Mouse (Mus musculus) C2C12 (cell line): ENCODE results near the gene Kbtbd12. TPM values are rescaled to one million over a fixed set of nuclear protein-coding genes. Genes with fewer than 3 reads are reported as not detected.

Source experiments
- H3K27me3 ChIP-seq: one replicate; pipeline ENCODE4 v1.6.1; 2011; ENCODE audit not compliant: control insufficient read depth, insufficient read depth, insufficient read length
- H3K36me3 ChIP-seq: one replicate; pipeline ENCODE4 v1.6.1; 2011; ENCODE audit not compliant: control insufficient read depth, insufficient read depth
- H3K4me3 ChIP-seq: one replicate; pipeline ENCODE4 v1.5.1; 2011; ENCODE audit warnings: mild to moderate bottlenecking, control low read depth; ENCODE audit not compliant: poor library complexity, insufficient read depth, severe bottlenecking
- H3K79me2 ChIP-seq: one replicate; pipeline ENCODE4 v1.6.1; 2011; ENCODE audit not compliant: control insufficient read depth, insufficient read depth
- H3K79me3 ChIP-seq: one replicate; pipeline ENCODE4 v1.6.1; 2011; ENCODE audit warnings: low read depth, control low read depth
- H3ac ChIP-seq: one replicate; pipeline ENCODE3; 2011; ENCODE audit warnings: low read depth; ENCODE audit not compliant: control insufficient read depth, insufficient read length
- CEBPB ChIP-seq: IDR thresholded peaks from one replicate; pipeline ENCODE4 v1.6.1; 2011; ENCODE audit warnings: low read depth, mild to moderate bottlenecking, control low read depth, moderate library complexity
- CTCF ChIP-seq: IDR thresholded peaks from one replicate; pipeline ENCODE4 v1.5.1; 2011; ENCODE audit not compliant: control insufficient read depth, insufficient read depth, insufficient read length
- FOSL1 ChIP-seq: IDR thresholded peaks from one replicate; pipeline ENCODE4 v1.8.0; 2011; ENCODE audit warnings: mild to moderate bottlenecking, low read length; ENCODE audit not compliant: poor library complexity, insufficient read depth, severe bottlenecking
- MAX ChIP-seq: IDR thresholded peaks from one replicate; pipeline ENCODE4 v1.6.1; 2011; ENCODE audit warnings: mild to moderate bottlenecking, control low read depth
- MYOD1 ChIP-seq: IDR thresholded peaks from one replicate; pipeline ENCODE4 v1.6.1; 2011; ENCODE audit warnings: low read depth; ENCODE audit not compliant: control insufficient read depth, insufficient read length
- MYOG ChIP-seq: IDR thresholded peaks from one replicate; pipeline ENCODE4 v1.6.1; 2011; ENCODE audit not compliant: control insufficient read depth, insufficient read length; ENCODE audit errors: extremely low read depth
- USF1 ChIP-seq: IDR thresholded peaks from one replicate; pipeline ENCODE4 v1.6.1; 2011; ENCODE audit warnings: low read depth, mild to moderate bottlenecking, control low read depth, moderate library complexity
- polyA plus RNA-seq: library from polyadenylated mRNA; unstranded; fragments of >200 nt; fragmentation: generic; extraction: Trizol; gene quantifications from one replicate; pipeline ENCODE4 v1.2.1, GENCODE M21; 2012; ENCODE audit warnings: missing spikeins

Kbtbd12 gene
- polyA plus RNA-seq, 1 experiment, result 1.6 TPM

DNA sequence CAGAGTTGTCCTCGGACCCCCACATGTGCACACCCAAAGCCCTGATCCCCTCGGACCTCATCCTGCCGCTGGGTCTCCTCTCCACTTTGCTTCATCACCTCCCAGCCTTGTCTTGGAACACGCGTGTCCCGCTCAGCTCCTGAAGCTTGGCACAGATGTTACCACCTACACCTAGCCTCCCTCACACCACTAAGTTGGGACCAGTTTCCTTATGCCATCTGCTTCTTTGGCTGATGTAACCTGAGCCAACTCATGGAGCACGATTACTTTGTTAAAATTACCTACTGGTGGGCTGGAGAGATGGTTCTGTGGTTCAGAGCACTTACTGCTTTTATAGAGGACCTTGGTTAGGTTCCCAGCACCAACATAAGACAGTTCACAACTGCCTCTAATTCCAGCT lies 115.9 kb downstream of the Kbtbd12 start:
- Histone ChIP-seq H3K36me3 (peaks cover 5% of the 10 kb centered on the region), H3K27me3 (peaks cover 6% of the 10 kb centered on the region), H3K79me2 (peaks cover 18% of the 10 kb centered on the region), H3K4me3 (no peak overlapping the region), H3ac (no peak overlapping the region), H3K79me3 (peaks cover 17% of the 10 kb centered on the region)
- TF ChIP-seq MYOG (no peak), CTCF (no peak), FOSL1 (no peak), MYOD1 (no peak), MAX (no peak), USF1 (no peak), CEBPB (no peak)

DNA sequence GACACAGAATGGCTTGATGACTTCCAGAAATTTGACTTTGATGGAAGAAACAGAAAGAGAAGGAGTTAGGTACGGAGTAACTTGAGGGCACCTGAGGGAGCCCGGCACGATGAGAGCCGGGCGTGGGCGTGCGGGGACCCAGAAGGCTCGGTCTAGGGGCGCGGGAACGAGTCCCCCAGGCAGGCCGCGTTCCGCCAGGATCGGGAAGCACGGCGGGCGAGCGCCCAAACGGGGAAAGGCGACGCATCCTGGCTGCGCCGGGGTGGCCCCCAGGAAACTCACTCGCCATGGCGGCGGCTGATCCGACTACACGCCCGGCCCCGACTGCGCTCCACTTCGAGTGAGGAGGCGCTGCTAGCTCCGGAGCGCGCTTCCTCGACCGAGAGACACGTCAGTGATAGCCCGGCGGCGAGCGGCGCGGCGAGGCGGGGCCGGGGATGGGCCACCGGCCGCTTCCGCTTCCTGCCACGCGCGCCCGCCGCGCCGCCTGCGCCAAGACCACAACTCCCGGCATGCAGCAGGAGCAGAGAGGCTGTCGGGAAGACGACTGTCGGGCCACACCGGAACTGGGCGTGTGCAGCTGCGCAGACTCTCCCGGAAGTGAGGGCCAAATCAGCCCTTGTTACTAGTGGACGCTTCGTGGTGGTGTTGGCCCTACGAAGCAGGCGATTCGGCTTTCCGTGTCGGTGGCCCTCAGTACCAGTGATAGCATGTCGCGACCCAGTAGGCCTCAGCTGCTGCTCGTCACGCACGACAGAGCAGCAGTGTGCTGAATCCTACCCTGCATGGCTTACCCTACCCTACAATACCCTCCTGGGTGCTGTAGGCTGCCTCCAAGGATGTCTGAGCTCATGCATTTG lies 119.1 kb downstream of the Kbtbd12 start, which contains the start of gene Sec61a1:
Sec61a1 (minus strand) TSS at position 502 of the 860 bp plus-strand sequence.
- H3K79me3 ChIP-seq, result peaks cover 49% of the 10 kb centered on the region
- peak; percentile 79 for TF ChIP-seq MAX
- TF ChIP-seq CTCF, result no peak
- H3K27me3 ChIP-seq, result no peaks in the 10 kb centered on the region
- H3K36me3 ChIP-seq, result peaks cover 37% of the 10 kb centered on the region
- H3K4me3 ChIP-seq, result peak within 1 kb of the TSS; percentile 97
- peak within 1 kb of the TSS; percentile 94 for H3ac ChIP-seq
- H3K79me2 ChIP-seq, result peaks cover 50% of the 10 kb centered on the region

DNA sequence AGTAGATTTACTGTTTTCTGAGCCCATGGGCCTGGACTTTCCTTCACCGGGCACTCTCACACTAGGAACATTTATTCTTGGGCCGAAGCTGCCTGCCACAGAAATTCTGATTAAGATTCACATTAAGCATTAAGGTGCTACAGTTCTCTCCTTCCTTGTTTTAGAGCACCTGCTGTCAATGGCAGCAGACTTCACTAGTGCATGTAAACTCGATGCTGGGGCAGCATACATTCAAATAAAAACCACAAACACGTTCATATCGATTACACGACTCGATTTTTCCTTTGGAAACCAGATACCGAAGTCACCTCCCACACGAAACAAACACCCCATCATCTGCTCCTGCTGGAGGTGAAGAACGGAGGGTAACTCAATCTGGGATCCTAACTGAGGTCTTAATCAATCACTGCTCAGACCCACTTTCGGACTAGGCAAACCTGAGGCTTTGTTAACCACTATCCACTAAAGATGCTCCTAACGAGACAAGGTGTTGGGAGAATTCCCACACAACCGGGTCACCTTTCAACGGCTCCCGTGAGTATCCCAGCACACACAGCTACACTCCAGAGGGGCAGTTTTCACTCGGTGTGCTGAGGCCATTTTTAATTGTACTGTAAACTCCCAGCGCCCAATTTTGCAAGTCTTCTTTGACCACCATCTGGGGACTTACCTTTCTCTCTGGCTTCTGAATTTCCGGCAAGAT lies 119.9 kb downstream of the Kbtbd12 start:
- TF ChIP-seq MYOG, result no peak
- no peak for TF ChIP-seq FOSL1
- TF ChIP-seq MAX, result no peak
- TF ChIP-seq CEBPB, result no peak
- no peak for TF ChIP-seq MYOD1
- no peak for TF ChIP-seq USF1
- TF ChIP-seq CTCF, result no peak
- peak overlapping the region; percentile 97 for H3K4me3 ChIP-seq
- H3K79me3 ChIP-seq, result peaks cover 54% of the 10 kb centered on the region
- peak overlapping the region; percentile 94 for H3ac ChIP-seq
- H3K79me2 ChIP-seq, result peaks cover 58% of the 10 kb centered on the region
- H3K36me3 ChIP-seq, result peaks cover 43% of the 10 kb centered on the region
- H3K27me3 ChIP-seq, result no peaks in the 10 kb centered on the region

DNA sequence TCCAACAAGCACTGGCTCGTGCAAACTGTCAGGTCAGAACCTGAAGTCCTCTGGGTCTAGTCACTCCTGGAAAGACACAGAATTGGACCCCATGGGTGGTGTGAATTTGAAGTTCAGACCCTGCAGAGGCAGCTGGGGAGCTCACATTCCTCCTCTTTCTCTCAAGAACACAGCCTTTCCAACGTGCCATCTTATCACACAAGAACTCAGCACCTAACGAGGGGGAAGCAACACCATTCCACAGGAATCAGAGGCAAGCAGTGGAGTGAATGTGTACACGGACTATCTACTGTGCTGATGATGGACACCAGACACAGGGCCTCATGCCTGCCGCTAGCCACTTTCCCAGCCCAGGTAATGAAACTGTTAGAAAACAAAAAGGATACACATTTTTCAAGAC lies 121.1 kb downstream of the Kbtbd12 start:
- TF ChIP-seq CEBPB (no peak), MYOD1 (no peak), MYOG (no peak), FOSL1 (no peak), MAX (no peak), USF1 (no peak), CTCF (no peak)
- Histone ChIP-seq H3K4me3 (no peak overlapping the region), H3K27me3 (no peaks in the 10 kb centered on the region), H3K79me3 (peaks cover 63% of the 10 kb centered on the region), H3K36me3 (peaks cover 55% of the 10 kb centered on the region), H3ac (no peak overlapping the region), H3K79me2 (peaks cover 70% of the 10 kb centered on the region)

DNA sequence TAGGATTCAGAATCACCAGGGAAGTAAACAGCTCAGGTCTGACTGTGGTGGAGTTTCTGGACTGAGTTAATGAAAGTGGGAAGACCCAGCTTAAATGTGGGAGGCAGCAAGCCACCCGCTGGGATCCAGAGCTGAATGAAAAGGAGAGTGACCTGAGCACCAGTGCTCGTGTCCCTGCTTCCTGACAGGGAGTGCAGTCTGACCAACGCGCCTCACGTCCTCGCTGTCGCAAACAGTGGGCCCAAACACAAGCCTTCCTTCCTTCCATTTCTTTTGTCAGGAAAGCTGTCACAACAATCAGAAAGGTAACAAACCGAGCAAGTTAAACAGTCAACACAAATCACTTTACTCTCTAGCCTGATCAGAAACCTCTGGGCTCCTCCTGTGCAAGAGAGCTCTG lies 121.8 kb downstream of the Kbtbd12 start:
- Histone ChIP-seq H3K79me3 (peaks cover 66% of the 10 kb centered on the region), H3K79me2 (peaks cover 76% of the 10 kb centered on the region), H3K4me3 (no peak overlapping the region), H3ac (no peak overlapping the region), H3K27me3 (no peaks in the 10 kb centered on the region), H3K36me3 (peaks cover 62% of the 10 kb centered on the region)
- TF ChIP-seq MYOD1, result no peak
- TF ChIP-seq CEBPB, result no peak
- no peak for TF ChIP-seq FOSL1
- TF ChIP-seq MYOG, result no peak
- TF ChIP-seq MAX, result no peak
- TF ChIP-seq USF1, result no peak
- TF ChIP-seq CTCF, result no peak
